Mouse (Mus musculus) neutrophil, adult 5-6 weeks (primary cell): Measurements from ENCODE around the gene Clrn2. TPM values are rescaled to one million over a fixed set of nuclear protein-coding genes. Genes with fewer than 3 reads are reported as not detected.

Experiments
- ATAC-seq: fragments of 151-379, 151-347 bp; 2 replicates; pipeline ENCODE4 v1.8.0; 2017; ENCODE audit warnings: mild to moderate bottlenecking, moderate TSS enrichment; ENCODE audit not compliant: insufficient number of reproducible peaks, poor library complexity, low FRiP score, severe bottlenecking; ENCODE audit errors: extremely low read depth
- total RNA-seq: library from RNA; stranded (forward); fragments of 200-1000 nt; gene quantifications from 2 replicates; pipeline ENCODE4 v1.2.3, GENCODE M21; 2017

The Clrn2 gene
- total RNA-seq, 1 experiment from 2014 or later = not detected

DNA sequence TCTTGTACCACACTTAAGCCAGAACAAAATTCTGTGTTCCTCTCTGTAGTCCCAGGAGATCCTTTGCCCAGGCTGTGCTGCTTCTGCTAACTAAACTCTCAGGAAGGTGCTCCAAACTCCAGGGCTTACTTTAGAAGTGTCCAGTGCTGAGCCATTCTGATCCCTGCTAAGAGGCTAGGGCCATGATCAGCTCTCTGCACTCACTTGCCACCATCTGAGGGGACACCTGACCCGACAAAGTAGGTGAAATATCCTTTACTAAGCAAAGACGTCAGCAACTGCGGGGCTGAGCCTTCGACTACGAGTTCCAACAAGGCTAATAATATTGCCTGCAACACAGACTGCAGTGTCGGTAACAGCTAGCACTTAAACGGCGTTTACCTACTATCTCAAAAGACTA is 4.3 kb upstream of the Clrn2 start:
- ATAC-seq = no peak

DNA sequence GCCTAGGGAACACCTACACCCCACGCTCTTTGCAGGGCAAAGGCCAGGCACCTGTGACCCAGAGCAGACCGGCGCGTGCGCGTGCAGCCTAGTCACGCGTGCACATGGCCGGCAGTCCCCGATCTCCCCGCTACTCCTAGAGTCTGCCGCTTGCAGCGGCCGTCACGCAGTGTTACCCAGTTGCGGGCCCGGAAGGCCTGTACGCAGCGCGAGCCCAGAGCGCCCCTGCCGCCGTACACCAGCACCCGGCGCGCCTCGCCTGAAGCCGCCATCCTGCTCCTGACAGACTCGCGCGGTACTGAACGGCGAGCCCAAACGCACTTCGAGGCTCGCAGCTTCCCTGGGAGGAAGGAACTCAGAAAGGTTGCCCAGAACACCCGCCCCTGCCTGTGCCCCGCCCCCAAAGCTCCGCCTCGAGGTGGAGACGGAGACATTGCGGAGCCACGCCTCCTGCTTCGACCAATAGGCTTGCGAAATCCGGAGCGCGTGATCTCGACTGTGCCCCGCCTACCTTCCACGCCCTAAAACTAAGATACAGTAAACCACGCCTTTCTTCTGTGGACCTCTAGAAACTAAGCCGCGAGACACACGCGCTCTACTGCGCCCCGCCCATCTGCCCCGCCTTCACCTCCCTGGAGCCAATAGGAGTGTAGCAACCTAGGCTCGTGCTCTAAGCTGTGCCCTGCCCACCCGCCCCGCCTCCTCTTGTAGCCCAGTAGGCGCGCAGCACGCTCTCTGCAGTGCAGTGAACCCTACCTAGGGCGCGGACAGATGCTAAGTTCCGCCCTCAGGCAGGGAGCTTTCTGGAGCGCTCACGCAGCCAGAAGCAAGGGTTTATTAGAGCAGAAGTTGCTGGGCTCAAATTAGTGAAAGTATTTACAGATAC is 3.5 kb upstream of the Clrn2 start, which contains the start of gene Qdpr:
Qdpr (minus strand) TSS at position 406 of the 886 bp plus-strand sequence.
- ATAC-seq = peak; percentile 92

DNA sequence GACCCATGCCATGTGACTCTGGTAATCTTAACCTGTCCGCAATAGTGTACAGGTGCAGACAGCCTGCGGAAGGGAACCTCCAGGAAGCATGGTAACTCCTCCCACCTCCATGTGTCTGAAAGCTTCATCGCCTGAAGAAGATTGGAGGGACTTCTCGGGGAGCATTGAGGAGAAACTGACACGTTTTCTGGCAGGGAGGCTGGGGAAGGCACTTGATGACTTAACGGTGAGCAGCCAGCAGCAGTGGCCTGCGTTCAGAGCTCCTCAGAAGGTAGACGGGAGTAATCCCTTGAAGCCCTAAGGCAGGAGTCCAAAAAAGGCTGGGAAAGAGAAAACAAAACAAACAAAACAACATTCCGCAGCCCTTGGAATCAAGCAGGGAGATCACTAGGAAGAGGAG is 905 bp downstream of the Clrn2 start:
- no peak for ATAC-seq

DNA sequence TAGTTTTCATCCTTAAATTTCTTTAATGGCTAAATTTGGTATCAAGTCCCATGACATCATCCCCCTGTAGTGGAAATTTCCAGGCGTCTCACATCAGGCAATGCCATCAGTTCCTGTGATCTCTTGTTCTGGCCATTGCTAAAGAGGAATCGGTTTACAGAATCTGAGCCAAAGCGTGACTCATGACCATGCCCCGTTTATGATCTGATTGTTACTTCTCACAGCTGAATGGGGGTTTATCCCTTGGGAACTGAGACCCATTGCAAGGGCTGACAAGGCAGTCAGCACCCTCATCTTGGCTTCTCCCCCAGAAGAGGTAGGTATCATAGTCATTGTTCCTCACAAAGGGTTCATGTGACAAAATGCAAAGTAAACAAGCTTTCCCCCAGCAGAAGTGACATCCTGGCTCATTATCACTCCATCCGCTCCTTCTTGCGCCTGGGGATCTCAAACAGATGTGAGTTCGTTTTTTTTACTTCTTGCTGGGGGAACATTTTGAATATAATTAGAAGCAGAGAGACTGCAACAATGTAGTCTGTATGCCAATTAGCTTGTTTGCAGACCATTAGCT is 19.4 kb downstream of the Clrn2 start:
- ATAC-seq = no peak

DNA sequence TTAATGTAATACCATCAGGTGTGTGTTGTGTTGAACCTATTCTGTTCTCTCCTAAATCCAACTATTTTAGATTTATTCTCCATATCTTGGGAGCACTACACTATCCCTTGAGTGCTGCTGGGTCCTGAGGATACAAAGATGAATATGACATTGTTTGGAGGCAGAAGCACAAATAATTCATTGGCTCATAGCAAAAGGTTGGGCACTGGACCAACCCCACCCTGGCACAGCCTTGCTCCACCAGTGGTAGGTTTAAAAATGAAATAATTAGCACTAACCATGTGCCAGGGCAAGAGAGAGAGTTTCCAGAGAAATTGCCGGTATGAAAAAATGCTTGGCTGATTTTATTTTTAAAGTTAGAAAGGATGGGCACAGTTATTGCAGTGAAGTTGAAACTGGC is 20.0 kb downstream of the Clrn2 start:
- no peak for ATAC-seq

DNA sequence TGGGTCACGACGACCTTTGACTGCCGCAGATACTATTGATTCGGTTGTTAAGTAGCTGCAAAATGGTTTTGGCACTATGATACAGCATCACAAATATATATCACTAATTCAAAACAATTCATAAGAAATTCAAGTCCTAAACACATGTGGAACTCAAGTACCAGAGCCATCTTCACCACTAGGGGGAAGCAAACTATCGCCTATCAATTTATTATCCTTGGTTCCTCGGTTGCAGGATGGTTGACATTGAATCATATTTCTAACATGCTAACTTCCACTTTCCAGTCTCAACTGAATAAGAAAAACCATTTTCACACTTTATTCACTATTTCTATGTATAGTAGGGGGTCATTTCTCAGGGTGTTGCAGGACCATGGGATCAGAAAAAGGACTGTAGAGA is 20.7 kb downstream of the Clrn2 start:
- peak; percentile 74 for ATAC-seq

DNA sequence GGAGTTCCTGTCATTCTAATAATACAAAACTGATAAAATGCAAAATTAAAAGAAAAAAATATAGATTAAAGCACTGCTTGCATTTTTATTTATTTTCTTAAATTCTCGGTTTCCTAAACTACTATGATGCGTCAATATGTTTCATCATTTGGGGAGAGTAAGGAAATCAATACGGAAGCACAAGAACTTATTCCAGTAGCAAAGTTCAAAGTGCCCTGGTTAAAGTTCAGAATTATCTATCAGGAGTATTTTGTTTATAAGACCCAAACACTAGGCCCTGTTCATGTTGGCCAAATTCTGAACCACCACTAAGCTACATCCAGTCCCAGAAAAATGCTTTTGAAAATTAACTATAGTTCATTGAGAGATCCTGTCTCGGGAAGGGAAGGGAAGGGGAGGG is 21.2 kb downstream of the Clrn2 start:
- no peak for ATAC-seq

DNA sequence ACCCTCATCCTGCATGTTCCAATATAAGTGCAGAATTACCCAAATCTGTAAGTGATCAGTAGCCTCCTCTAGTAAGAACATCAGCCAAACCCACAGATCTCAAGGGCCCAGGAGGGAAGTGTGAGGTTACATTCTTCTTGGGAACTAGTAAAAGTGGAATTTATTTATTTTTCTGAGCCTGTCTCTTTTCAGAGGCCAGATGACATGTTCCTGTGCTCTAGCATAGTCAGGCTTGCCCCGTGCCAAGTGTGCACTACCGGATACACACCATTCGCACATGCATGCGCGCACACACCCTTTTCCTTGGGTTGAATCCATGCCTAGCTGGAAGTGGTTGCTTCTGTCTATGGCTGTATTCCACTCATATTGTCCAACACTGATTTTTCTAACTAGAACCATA is 22.2 kb downstream of the Clrn2 start:
- no peak for ATAC-seq

DNA sequence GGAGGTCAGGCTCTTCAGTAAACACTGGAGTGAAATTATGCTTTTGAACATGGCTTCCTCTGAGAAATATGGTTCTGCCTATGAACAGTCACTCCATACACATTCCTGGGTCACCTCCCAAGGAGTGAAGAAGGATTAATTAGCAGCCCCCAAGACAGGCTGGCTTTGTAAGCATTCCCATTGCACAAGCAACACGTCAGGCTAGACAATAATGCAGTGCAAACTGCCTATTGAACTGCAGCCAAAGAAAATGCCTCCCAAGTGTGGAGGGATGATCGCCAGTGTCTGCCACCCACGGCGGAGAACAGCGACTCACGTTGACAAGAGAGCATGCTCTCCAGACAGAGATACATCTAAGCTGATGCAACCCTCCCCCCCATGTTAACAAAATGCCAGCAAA is 22.7 kb downstream of the Clrn2 start:
- no peak for ATAC-seq

DNA sequence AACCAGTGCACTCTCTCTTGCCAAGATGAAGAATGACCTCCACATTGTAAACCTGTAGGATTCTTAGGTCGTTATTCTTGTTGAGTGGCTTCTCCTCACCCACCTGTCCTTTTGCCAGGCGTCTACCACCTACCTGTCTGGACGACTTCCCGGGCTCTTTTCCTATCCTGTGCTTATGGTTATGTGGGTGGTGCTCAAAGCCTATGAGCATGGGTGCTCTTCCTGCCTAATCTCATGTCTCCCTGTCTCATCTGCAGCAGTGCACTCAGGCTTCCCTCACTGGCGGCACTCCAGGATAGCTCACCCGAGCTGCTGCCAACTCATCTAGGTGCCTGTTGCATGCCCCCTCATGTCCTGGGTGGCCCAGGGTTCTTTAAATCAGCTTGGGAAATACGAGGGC is 24.1 kb downstream of the Clrn2 start:
- no peak for ATAC-seq

DNA sequence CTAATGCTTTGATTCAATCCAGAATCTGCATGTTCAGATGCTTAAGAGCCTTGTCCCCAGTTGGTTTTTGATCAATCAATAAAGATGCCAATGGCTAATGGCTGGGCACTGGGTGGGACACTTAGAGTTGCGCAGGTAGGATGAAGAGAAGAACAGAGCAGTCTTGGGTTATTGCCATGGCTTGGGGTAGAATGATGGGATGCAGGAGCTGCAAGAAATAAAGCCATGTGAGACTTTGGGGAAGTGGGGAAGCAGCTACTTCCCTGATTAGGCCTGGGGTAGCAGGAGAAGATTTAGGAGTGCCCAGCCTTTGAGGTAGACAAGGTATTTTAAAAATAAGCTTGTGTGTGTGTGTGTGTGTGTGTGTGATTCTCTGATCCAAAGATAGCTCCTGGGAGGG is 26.5 kb downstream of the Clrn2 start:
- ATAC-seq = no peak

DNA sequence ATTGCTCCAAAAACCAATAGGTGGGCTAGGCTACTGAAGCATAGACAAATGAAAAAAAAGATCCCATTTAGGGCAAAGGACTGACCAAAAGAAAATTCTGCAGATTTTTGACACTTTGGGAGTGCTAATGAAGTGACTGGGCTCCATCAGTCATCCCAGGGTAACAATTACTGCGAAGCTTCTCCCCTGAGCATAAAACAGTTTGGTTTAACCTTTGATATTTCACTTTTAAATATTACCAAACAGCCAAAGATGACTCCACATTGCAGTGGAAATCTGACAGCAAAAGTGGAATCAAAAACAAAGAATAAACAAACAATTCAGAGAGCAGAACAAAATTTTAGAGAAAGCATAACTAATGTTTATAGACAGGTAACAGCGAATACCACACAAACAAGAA is 27.6 kb downstream of the Clrn2 start:
- no peak for ATAC-seq

DNA sequence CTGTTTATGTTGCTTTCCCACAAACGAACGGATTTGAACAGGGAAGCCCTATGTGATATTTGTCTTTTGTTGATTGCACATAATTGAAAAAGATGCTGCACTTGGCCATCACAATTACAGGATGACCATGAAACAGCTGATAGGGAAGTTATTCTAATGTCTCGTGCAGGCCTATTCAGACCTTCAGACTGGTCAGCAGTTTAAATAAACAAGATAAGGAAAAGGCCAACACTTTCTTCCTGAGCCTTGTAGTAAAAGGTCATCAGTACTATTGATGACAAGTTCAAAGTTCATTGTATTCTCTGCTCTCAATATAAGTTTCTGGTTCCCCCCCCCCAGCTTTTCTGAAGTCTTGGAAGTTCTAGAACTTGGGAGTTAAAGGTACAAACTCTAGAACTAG is 29.1 kb downstream of the Clrn2 start:
- no peak for ATAC-seq

DNA sequence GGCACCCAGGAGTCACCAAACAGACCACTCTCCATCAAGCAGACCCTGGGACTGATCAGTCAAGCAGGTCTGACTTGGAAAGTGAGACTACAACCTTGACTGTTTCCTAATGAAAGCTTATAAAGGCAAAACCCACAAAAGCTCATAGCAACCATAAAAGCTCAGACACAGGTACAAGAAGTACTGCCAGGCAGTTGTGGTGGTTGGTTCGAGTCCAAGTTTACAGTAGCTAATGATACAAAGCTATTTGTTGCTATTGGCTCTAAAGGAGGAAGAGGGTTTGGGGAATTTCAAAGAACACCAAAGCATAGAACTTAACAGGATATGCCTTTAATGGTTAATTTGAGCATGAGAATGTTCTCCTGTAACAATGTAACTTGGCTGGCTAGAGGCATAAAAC is 30.1 kb downstream of the Clrn2 start:
- no peak for ATAC-seq

DNA sequence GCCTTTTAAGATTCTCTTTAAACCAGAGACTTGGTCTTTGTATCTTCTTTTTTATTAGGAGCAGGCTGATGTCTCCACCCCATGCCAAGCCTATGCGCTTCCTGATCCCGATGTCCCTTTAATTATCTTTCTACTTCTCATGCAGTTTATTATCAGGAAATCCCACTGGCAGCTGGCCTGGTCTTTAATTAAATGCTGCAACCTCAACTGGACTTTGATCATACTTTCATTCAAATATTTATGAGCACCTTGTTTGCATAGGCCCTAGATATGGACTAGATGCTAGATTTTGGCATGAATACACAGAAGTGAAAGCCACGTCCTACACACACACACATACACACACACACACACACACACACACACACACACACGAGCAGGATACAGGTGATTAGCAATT is 38.2 kb downstream of the Clrn2 start:
- ATAC-seq = no peak

DNA sequence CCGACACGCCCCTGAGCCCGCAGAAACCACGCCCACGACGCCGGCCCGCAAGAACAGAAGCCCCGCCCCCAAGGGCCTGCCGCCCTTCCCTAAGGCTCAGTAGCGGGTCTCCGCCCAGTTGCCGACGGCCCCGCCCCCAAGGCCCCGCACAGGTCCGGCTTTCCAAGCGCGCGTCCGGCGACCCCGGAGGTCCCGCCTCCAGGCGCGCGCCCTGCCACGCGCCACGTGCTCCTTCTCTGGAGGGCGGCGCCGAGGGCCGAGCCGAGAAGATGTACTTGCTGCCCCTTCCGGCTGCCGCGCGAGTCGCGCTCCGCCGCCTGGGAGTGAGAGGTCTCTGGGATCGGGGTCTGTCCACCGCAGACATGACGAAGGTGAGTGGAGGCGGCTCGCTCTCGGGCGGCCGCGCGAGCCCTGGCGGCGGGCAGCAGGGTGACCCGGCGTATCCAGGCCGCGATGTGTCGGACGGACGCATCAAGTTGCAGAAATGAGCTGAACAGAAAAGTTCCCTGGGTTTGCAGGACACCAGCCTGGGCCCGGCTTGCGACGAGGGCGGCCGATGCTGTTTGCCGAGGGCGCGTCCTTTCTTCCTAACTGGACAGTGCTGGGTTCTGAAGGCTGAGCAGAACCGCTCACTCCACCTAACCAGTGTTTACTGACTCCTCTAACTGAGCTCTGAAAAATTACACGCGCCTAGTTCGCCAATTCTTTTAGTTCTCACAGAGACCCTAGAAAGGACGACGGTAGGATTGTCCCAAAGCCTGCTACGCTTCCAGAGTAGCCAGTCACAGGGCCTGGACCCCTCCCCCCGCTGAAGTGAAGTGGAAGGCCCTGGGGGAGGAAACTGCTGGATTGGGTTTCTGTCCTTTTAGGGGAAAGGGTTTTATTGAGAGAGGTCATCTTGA is 39.9 kb downstream of the Clrn2 start, which contains the start of gene Lap3:
Lap3 (plus strand) TSS at position 184 of the 902 bp plus-strand sequence.
- ATAC-seq = peak; percentile 86

DNA sequence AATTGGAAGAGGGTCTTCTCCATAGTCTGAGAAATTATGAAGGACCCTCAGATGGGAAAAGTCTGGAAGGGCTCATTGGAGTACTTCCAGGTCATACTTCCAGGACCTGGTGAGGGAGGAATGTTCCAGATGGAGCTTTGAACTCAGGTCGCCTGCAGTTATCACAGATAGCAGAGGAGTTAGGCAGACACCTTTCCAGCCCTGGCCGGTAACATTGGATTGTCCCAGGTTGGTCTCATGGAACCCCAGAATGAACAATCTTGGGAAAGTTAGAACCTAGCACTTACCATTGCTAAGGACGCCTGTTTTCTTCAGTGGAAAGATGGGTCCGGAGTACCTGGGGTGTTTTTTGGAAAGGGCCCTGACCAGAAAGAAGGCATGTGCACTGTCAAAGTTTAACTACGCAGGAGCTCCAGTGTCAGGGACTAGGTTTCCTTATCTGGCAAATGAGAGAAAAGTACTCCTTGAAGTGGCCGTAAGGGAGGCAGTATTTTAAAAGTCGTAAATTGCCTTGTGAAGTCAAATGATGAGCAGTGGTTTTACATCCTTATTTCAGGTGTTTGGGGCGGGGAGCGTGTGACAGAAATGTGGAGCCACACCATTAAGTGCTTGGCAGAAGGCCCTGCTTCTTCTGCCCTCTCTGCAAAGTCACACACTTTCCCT is 40.7 kb downstream of the Clrn2 start:
- no peak for ATAC-seq

DNA sequence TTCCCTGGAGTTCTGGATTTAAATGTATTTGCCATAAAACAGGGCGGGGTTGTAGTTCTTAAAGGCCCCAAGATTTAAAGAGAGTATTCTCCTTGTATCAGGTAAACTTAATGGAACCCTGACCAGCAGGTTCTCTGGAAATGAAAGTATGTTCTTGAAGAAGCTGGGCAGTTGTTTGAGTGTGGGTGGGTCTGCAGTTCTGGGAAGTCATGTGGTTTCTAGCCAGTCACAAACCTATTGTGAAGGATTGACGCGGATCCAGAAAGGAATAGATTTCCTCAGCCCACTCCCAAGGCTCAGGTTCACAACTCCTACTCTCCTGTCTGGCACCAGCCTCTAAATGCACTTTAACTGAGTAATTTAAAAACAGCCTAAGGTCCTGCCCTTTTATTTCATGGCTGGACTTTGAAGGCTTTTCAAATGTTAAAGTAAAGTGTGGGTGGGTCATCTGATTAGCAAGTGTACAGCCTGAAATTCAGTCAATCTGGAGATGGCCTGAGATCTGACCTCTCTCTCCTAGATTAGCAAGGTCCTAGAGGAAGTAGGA is 42.0 kb downstream of the Clrn2 start:
- no peak for ATAC-seq

DNA sequence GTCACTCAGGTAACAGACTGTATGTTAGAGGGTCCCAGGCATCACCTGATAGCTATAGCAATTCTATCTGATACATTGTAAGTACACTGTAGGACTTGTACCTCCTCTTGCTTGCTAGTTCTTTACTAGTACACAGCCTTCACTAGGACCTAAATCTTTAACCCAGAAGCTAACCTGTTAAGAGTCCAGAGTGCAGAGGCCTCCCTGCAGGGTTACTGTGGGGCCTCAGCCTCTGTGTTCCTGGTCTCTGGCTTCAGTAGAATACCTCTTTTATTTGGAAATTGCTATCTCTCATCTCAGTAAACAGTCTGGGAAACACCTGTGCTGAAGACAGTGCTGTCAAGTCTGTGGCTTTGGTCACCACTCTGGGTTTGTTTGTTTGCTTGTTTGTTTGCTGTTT is 42.5 kb downstream of the Clrn2 start:
- ATAC-seq = no peak
